Mouse (Mus musculus) lung, adult 2 months (tissue): ENCODE measurements around the gene Ak2. TPM values are rescaled to one million over a fixed set of nuclear protein-coding genes. Genes with fewer than 3 reads are reported as not detected.

ENCODE experiments used
- DNase-seq: peaks from one replicate; pipeline ENCODE4 v3.0.0; 2022
- H3K4me1 ChIP-seq: fragments of 200-500 bp; 2 replicates; pipeline ENCODE4 v1.6.1; 2011; ENCODE audit warnings: low read length; ENCODE audit not compliant: control insufficient read depth, insufficient read depth
- H3K4me3 ChIP-seq: fragments of 200-500 bp; replicated peaks from 2 replicates; pipeline ENCODE3; 2011; ENCODE audit warnings: low read depth, mild to moderate bottlenecking, control low read depth, low read length; ENCODE audit errors: extremely low read depth
- CTCF ChIP-seq: fragments of 200-500 bp; IDR thresholded peaks from 2 replicates; pipeline ENCODE4 v1.5.1; 2011; ENCODE audit warnings: mild to moderate bottlenecking, low read length, control low read depth; ENCODE audit not compliant: insufficient read depth
- POLR2A ChIP-seq: fragments of 200-500 bp; IDR thresholded peaks from 2 replicates; pipeline ENCODE4 v1.6.1; 2011; ENCODE audit warnings: low read depth, mild to moderate bottlenecking, control low read depth, low read length, borderline replicate concordance; ENCODE audit errors: extremely low read depth
- WGBS: fragments of 180-500 bp; shearing (Covaris S2); methylation state at CpG from one replicate; pipeline ENCODE4 v1.1.7; 2018; 5-methylcytosine and 5-hydroxymethylcytosine counted together
- polyA plus RNA-seq: library from polyadenylated mRNA; depleted of rRNA; stranded (reverse); fragments of >200 nt; gene quantifications from 2 replicates; pipeline ENCODE4 v1.2.3, GENCODE M21; 2012

Gene Ak2
- polyA plus RNA-seq, 1 experiment = 24.2 TPM

- TF ChIP-seq POLR2A (no peak), CTCF (no peak)
These were observed 16.9 kb downstream of the Ak2 start for GRCm38 (mm10) chr4:129008672-129009071.

GRCm38 (mm10) chr4:129009521-129009920 is 17.8 kb downstream of the Ak2 start:
- TF ChIP-seq CTCF (no peak), POLR2A (no peak)
- peaks cover 10% of the 10 kb centered on the region for H3K4me1 ChIP-seq
- H3K4me3 ChIP-seq = no peak overlapping the region
- no peak for DNase-seq
- WGBS = 83% methylated on average over 5 of the region's 5 CpGs

More at GRCm38 (mm10) chr4:129008672-129009071, 16.9 kb downstream of the Ak2 start:
- no peak for DNase-seq
- Histone ChIP-seq H3K4me3 (no peak overlapping the region), H3K4me1 (peaks cover 10% of the 10 kb centered on the region)
- WGBS = 83% methylated on average over 3 of the region's 3 CpGs

- H3K4me1 ChIP-seq = peaks cover 10% of the 10 kb centered on the region
- TF ChIP-seq POLR2A = no peak
- no peak for TF ChIP-seq CTCF
- DNase-seq = no peak
- WGBS = 32% methylated on average over 15 of the region's 15 CpGs
- H3K4me3 ChIP-seq = no peak overlapping the region
These were observed 19.9 kb downstream of the Ak2 start for GRCm38 (mm10) chr4:129011604-129012121.

GRCm38 (mm10) chr4:129013151-129013864 is 21.6 kb downstream of the Ak2 start:
- DNase-seq = no peak
- TF ChIP-seq CTCF = no peak
- no peak for TF ChIP-seq POLR2A
- 65% methylated on average over 10 of the region's 10 CpGs for WGBS
- Histone ChIP-seq H3K4me1 (peaks cover 10% of the 10 kb centered on the region), H3K4me3 (no peak overlapping the region)

- WGBS = 30% methylated on average over 4 of the region's 4 CpGs
- DNase-seq = no peak
- Histone ChIP-seq H3K4me1 (peaks cover 16% of the 10 kb centered on the region), H3K4me3 (no peak overlapping the region)
- no peak for TF ChIP-seq CTCF
- no peak for TF ChIP-seq POLR2A
These were observed 24.6 kb downstream of the Ak2 start for GRCm38 (mm10) chr4:129016329-129016728.

GRCm38 (mm10) chr4:129017150-129017549 is 25.4 kb downstream of the Ak2 start:
- no peak for DNase-seq
- H3K4me3 ChIP-seq = no peak overlapping the region
- 75% methylated on average over 10 of the region's 10 CpGs for WGBS
- peaks cover 15% of the 10 kb centered on the region for H3K4me1 ChIP-seq
- TF ChIP-seq CTCF (no peak), POLR2A (no peak)

- DNase-seq = no peak
- no peak for TF ChIP-seq CTCF
- no peak for TF ChIP-seq POLR2A
- WGBS = 63% methylated on average over 9 of the region's 9 CpGs
- Histone ChIP-seq H3K4me3 (no peak overlapping the region), H3K4me1 (peaks cover 9% of the 10 kb centered on the region)
These were observed 27.2 kb downstream of the Ak2 start for GRCm38 (mm10) chr4:129018788-129019435.

- H3K4me1 ChIP-seq = peaks cover 11% of the 10 kb centered on the region
- 73% methylated on average over 9 of the region's 9 CpGs for WGBS
- DNase-seq = no peak
- TF ChIP-seq POLR2A (no peak), CTCF (no peak)
- H3K4me3 ChIP-seq = no peak overlapping the region
These were observed 28.0 kb downstream of the Ak2 start for GRCm38 (mm10) chr4:129019788-129020187.

GRCm38 (mm10) chr4:129020454-129020853 is 28.7 kb downstream of the Ak2 start:
- Histone ChIP-seq H3K4me3 (no peak overlapping the region), H3K4me1 (peaks cover 11% of the 10 kb centered on the region)
- DNase-seq = peak; percentile 62
- 45% methylated on average over 6 of the region's 6 CpGs for WGBS
- TF ChIP-seq CTCF (no peak), POLR2A (no peak)
